ENCODE assay signal across 8 mouse cellular contexts in the genomic region with DNA sequence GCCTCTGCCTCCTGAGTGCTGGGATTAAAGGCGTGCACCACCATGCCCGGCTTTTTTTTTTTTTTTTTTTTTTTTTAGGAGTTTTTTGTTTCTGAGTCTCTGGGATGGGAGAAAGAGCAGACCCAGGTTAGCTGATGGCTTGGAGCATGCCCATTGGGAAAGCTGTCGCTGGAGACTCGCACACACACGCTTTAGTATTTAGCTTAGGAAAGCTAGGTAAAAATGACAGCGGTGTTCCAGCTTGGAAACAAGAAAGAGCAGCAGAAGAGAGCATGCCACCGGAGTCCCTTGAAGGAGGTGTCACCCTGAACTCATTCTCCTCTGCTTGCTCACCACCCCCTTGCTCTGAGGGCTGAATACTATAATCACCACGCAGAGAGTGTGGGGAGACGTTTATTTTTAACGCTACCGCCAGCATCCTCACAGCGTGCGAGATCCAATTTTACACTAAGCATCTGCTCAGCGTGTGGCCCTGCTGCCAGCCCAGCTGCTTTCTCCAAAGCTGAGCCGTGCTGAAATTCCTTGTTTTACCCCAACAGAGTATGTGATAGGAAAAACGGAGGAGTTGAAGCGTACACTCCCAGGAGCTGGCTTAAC.
DNase-seq lines count a peak whose midpoint lies in the region; ATAC-seq and TF ChIP-seq lines count a peak whose summit lies in the region.

No protein-coding gene starts in this region.

- peak overlapping the region; percentile 18; the same call in 1 of the 2 replicates for H3K27ac ChIP-seq in lung, embryonic 15.5 days
- H3K27ac ChIP-seq in heart, embryonic 15.5 days: peak overlapping the region; percentile 63
- no peak overlapping the region for H3K27ac ChIP-seq in left cerebral cortex, adult 2 months
- H3K27ac ChIP-seq in midbrain, embryonic 14.5 days (replicated peaks; ENCODE audit: low read depth, low read length): peak overlapping the region; percentile 72

- H3K9ac ChIP-seq in lung, embryonic 15.5 days: no peak overlapping the region
- H3K9ac ChIP-seq in heart, embryonic 15.5 days: no peak overlapping the region
- H3K9ac ChIP-seq in midbrain, embryonic 14.5 days (replicated peaks; ENCODE audit: low read length): no peak overlapping the region

- H3K27me3 ChIP-seq in lung, embryonic 15.5 days: no peaks in the 10 kb centered on the region
- H3K27me3 ChIP-seq in heart, embryonic 15.5 days: no peaks in the 10 kb centered on the region
- no peaks in the 10 kb centered on the region for H3K27me3 ChIP-seq in midbrain, embryonic 14.5 days (ENCODE audit: control insufficient read depth, insufficient read depth, low read length)

- H3K36me3 ChIP-seq in lung, embryonic 15.5 days: no peaks in the 10 kb centered on the region
- H3K36me3 ChIP-seq in heart, embryonic 15.5 days: no peaks in the 10 kb centered on the region
- H3K36me3 ChIP-seq in midbrain, embryonic 14.5 days (ENCODE audit: control insufficient read depth, insufficient read depth, low read length): no peaks in the 10 kb centered on the region

- intact Hi-C loops in left cerebral cortex, adult 2 months (cut with DNase I): loop anchor here (2.0 to 5.0 kb wide), 2 partner anchors 96 to 283 kb away; a partner anchor contains a TSS

- no peak for TF ChIP-seq CTCF in left cerebral cortex, adult 2 months (IDR thresholded peaks at IDR 0.05)

- no peak for ATAC-seq in lung, embryonic 15.5 days (ENCODE audit: borderline replicate concordance, extremely low read depth, low FRiP score, low TSS enrichment)
- ATAC-seq in heart, embryonic 15.5 days (replicated peaks; ENCODE audit: insufficient number of reproducible peaks, insufficient read depth, low FRiP score, low read depth): no peak; the same call in 1 of the 2 replicates
- peak; percentile 77; the same call in 1 of the 2 replicates for ATAC-seq in midbrain, embryonic 14.5 days (ENCODE audit: low FRiP score, low TSS enrichment)

- H3K4me3 ChIP-seq in lung, embryonic 15.5 days: no peak overlapping the region
- H3K4me3 ChIP-seq in heart, embryonic 15.5 days: peak overlapping the region; percentile 15
- no peak overlapping the region for H3K4me3 ChIP-seq in left cerebral cortex, adult 2 months
- peak overlapping the region; percentile 19 for H3K4me3 ChIP-seq in midbrain, embryonic 14.5 days (replicated peaks; ENCODE audit: low read depth, low read length)

- DNase-seq in lung, adult 18-20 months: no peak
- peak; percentile 63 to 68 for DNase-seq in cerebellum, postnatal 36 days
- peak; percentile 74 to 80 for DNase-seq in left cerebral cortex, adult 2 months (ENCODE audit: extremely low spot score in 1 of 2, low spot score in 2 of 2)
- peak; percentile 79 for DNase-seq in midbrain, embryonic 14.5 days
- no peak for DNase-seq in spleen, postnatal 36 days (ENCODE audit: low spot score in 2 of 2)
- no peak for DNase-seq in kidney, adult 8-10 months

- H3K9me3 ChIP-seq in lung, embryonic 15.5 days: no peaks in the 10 kb centered on the region
- H3K9me3 ChIP-seq in heart, embryonic 15.5 days (replicated peaks): no peaks in the 10 kb centered on the region
- no peaks in the 10 kb centered on the region for H3K9me3 ChIP-seq in midbrain, embryonic 14.5 days (ENCODE audit: control insufficient read depth, low read length)

- WGBS in lung, embryonic 15.5 days: 34% methylated on average over 16 of the region's 17 CpGs
- 25% methylated on average over 17 of the region's 17 CpGs for WGBS in heart, embryonic 15.5 days
- 12% methylated on average over 15 of the region's 17 CpGs for WGBS in midbrain, embryonic 14.5 days

- H3K4me1 ChIP-seq in lung, embryonic 15.5 days: peaks cover 10% of the 10 kb centered on the region
- peaks cover 11% of the 10 kb centered on the region for H3K4me1 ChIP-seq in heart, embryonic 15.5 days (replicated peaks)
- H3K4me1 ChIP-seq in midbrain, embryonic 14.5 days (ENCODE audit: control insufficient read depth, insufficient read depth, low read length): peaks cover 5% of the 10 kb centered on the region; the same call in 1 of the 2 replicates

- H3K4me2 ChIP-seq in lung, embryonic 15.5 days: peak overlapping the region; percentile 19; the same call in 1 of the 2 replicates
- peak overlapping the region; percentile 46 for H3K4me2 ChIP-seq in heart, embryonic 15.5 days
- peak overlapping the region; percentile 41 for H3K4me2 ChIP-seq in midbrain, embryonic 14.5 days (ENCODE audit: low read length)

Comparison
In these comparisons a context has a peak if more than half of its experiments do, and no peak if none do; other contexts are left out.
1. H3K4me3 ChIP-seq: peak in heart, embryonic 15.5 days (single experiment) and midbrain, embryonic 14.5 days (single experiment); none in lung, embryonic 15.5 days (single experiment) and left cerebral cortex, adult 2 months (single experiment).
2. DNase-seq: peak in cerebellum, postnatal 36 days (2 of 2), left cerebral cortex, adult 2 months (2 of 2) and midbrain, embryonic 14.5 days (single experiment); none in lung, adult 18-20 months (0 of 2), spleen, postnatal 36 days (0 of 2) and kidney, adult 8-10 months (0 of 2).
3. Peak in every context shown above with its lines, with median percentiles within 50 percentile points of each other: H3K4me2 ChIP-seq.